Mouse (Mus musculus): ENCODE data around the gene Eif3l.
A peak's percentile ranks its signal among the peaks of the same experiment; 100 is the strongest.
"Not testable (repeated sequence)": the region's sequence is repeated elsewhere in the genome, so short reads cannot be mapped to it uniquely, and the experiment has no call there.

Gene Eif3l

GRCm38 (mm10) chr15:79074913-79075532, at the start of gene Eif3l:
TSS of gene Eif3l (plus strand) at chr15:79075179.
- peak; percentile 88 to 93 for DNase-seq

DNA sequence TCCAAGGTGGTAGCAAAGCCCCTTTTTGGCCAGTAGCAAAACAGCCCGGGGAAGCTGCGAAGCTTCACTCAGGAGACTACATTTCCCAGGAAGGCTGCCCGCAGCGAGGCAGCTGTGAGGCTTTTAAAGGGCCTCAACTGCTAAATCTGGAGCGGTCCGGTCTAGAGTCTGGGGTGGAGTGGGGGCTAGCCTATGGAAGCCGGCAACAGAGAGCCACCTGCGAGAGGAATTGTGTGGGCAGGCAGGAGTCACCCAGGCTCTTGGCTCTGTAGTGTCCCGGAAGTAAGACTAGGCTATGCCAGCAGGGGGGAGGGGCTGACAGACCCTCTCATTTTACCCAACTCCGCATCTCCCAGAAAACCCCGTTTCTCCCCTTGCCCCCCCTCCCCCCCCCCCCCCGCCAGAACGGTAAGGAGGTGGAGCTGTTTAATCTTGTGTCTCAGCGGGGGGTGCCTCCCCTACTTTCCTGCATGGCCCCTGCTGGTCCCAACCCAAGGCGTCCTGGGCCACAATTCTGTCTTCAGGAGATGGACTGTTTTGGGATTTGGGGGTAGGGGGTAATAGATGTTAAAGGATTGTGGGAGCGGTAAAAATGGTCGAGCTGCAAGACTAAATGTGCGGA, 49.2 kb upstream of the Eif3l start:
- DNase-seq: no peak

DNA sequence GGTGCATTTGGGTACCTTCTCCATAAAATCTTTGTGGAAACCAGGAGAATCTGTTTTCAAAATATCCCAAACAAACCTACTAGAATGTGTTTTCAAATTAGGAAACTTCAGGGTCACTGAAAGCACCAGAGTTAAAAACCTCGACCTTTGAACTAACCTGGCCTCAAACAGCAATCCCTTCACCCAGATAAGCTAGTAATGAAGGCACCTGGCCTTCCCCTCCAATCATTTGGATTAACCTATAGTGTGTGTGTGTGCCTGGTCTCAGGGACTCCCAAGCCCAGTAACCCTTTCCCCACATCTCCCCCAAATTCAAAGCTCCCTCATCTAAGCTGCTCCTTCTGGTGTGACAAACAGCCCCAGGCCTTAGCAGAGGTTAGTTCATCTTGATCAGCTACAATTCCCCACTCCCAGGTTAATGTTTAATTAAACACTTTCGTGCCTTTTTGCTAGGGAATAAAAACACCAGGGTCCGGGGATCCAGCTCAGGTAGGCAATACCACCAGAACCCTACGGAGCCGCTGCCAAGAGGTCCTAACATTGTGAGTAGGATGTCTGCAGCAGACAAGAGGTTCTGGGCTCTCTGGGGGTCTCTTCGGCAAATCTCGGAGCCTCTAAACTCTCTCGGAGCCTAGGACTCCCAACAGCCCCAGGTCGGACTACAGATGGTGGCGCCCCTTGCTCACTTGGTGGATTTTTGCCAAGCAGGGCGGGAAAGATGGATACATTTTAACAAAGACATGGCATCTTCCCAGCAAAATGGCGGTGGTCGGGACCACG, 48.3 kb upstream of the Eif3l start:
- no peak for DNase-seq

DNA sequence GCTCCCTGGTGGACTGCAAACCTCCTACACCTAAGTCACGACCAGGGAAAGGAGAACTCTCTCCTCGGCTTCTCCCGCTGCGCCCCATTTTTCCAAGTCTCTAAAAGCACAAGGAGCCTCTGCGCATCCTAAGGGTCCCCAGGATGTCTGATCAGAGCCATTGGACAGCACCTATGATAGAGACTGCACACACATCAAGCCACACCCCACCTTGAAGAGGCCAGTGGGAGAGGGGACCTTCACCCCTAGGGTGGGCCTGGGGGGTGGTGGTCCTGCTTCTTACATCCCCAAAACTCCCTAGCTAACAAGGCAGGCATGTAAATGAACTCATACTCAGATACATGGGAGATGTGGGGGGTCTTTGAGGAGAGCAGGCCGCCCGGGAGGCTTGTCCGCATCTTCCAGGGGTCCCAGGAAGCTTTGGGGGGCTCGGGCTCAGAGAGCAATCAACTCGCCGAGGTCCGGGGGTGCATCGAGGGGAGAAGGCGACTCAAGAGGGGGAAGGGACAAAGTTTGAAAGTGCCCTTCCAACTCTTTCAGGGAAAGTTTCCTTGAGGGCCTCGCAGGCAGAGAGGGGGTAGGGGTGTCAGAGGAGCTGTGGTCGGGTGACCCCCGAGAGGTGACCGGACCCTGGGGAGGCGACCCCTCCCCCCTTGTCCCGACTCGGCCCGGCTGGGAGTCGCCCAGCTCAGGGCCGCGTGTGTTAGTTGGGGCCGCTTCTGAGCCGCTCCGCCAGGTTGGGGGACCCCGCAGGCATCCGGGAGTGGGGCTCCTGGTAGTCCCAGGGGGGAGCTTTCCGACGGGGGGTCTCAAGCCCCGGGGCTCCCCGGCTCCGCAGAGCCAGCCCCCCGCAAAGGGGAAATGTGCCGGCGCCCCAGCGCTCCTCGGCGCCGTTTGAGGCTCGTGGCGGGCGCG, 47.4 kb upstream of the Eif3l start:
- DNase-seq: no peak

- DNase-seq: peak; percentile 91 to 94
Measured at GRCm38 (mm10) chr15:79028237-79028738, 46.7 kb upstream of the Eif3l start, which contains the start of gene H1f0. TSS of gene H1f0 (plus strand) at chr15:79028450.

DNA sequence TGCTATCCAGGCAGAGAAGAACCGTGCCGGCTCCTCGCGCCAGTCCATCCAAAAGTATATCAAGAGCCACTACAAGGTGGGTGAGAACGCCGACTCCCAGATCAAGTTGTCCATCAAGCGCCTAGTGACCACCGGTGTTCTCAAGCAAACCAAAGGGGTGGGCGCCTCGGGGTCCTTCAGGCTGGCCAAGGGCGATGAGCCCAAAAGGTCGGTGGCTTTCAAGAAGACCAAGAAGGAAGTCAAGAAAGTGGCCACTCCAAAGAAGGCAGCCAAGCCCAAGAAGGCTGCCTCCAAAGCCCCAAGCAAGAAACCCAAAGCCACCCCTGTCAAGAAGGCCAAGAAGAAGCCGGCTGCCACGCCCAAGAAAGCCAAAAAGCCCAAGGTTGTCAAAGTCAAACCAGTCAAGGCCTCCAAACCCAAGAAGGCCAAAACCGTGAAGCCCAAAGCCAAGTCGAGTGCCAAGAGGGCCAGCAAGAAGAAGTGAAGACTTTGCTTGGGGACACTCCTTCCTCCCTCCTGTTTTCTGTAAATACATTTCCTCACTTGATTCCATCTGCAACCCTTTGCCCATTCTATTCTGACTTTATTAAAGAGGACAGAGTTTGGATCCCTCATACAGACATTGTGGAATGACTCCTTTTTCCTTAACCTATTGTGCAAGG, 46.0 kb upstream of the Eif3l start:
- DNase-seq: no peak

- no peak for DNase-seq
Measured at GRCm38 (mm10) chr15:79029519-79030241, 45.3 kb upstream of the Eif3l start.

- DNase-seq: peak; percentile 94 to 95
Measured at GRCm38 (mm10) chr15:79030551-79031435, 44.2 kb upstream of the Eif3l start.

- not testable (repeated sequence) for DNase-seq
Measured at GRCm38 (mm10) chr15:79031908-79032307, 43.1 kb upstream of the Eif3l start.

- peak; percentile 57 to 70 for DNase-seq
Measured at GRCm38 (mm10) chr15:79037913-79038328, 37.1 kb upstream of the Eif3l start.

- no peak for DNase-seq
Measured at GRCm38 (mm10) chr15:79038331-79038730, 36.6 kb upstream of the Eif3l start.

GRCm38 (mm10) chr15:79038853-79039252, 36.1 kb upstream of the Eif3l start:
- DNase-seq: peak; percentile 87 to 90

- no peak for DNase-seq
Measured at GRCm38 (mm10) chr15:79040501-79041416, 34.2 kb upstream of the Eif3l start.

DNA sequence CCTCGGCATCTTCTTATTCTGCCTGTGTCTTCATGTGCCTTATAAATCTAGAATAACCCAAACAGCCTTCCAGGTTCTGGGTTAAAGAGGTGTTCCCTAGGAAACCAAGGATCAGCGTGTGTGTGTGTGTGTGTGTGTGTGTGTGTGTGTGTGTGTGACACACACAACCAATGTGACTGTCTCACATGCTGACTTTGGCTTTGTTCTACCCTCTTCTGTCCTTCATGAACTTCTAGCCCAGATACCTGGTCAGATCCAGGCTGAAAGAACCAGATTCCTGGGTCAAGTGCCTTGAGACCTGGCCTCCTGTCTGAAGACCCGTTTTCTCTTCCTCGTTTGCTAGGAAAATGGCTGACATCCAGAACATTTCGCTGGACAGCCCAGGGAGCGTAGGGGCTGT, 33.4 kb upstream of the Eif3l start, which contains the start of gene Galr3:
Gene Galr3 (plus strand): TSS at position 301 of the 400 bp plus-strand sequence.
- no peak for DNase-seq

DNA sequence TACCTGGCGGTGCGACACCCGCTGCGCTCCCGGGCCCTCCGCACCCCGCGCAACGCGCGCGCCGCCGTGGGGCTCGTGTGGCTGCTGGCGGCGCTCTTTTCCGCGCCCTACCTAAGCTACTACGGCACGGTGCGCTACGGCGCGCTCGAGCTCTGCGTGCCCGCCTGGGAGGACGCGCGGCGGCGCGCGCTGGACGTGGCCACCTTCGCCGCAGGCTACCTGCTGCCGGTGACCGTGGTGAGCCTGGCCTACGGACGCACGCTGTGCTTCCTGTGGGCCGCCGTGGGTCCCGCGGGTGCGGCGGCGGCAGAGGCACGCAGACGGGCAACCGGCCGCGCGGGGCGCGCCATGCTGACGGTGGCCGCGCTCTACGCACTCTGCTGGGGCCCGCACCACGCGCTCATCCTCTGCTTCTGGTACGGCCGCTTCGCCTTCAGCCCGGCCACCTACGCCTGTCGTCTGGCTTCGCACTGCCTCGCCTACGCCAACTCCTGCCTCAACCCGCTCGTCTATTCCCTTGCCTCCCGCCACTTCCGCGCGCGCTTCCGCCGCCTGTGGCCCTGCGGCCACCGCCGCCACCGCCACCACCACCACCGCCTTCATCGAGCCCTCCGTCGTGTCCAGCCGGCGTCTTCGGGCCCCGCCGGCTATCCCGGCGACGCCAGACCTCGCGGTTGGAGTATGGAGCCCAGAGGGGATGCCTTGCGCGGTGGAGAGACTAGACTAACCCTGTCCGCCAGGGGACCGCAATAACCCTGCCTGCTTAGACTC, 32.1 kb upstream of the Eif3l start:
- DNase-seq: no peak

- DNase-seq: no peak
Measured at GRCm38 (mm10) chr15:79044837-79045236, 30.1 kb upstream of the Eif3l start.

DNA sequence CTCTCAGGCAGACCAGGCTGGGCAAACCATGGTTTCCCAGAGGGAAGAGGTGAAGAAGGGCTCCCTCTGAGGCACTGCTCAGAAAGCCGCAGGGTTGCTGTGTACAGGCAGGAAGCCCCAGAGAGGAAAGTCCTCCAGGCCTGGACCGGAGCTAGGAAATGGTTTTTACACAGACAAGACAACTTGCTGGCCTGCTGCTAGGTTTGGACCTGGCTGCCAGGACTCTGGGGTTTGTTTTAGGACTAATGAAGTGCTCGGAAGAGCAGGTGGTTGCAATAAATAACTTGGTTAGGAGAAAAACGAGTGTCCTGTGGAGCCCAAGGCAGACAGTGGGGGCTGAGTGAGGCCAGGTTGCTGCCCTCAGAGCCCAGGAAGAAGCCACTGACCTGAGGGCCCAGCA, 26.8 kb upstream of the Eif3l start:
- no peak for DNase-seq
